Mouse (Mus musculus) embryonic fibroblast, embryonic 13.5 days (primary cell): ENCODE measurements around the gene Sdccag8. TPM values are rescaled to one million over a fixed set of nuclear protein-coding genes. Genes with fewer than 3 reads are reported as not detected.

Experiments used
- H3K27ac ChIP-seq: 2 replicates; pipeline ENCODE4 v1.5.1; 2012; ENCODE audit warnings: low read length, control low read depth, inconsistent platforms; ENCODE audit not compliant: insufficient read depth
- H3K4me1 ChIP-seq: 2 replicates; pipeline ENCODE4 v1.6.1; 2011; ENCODE audit warnings: low read length; ENCODE audit not compliant: control insufficient read depth, insufficient read depth
- H3K4me3 ChIP-seq: 2 replicates; pipeline ENCODE4 v1.5.1; 2011; ENCODE audit warnings: mild to moderate bottlenecking, control low read depth, low read length; ENCODE audit not compliant: insufficient read depth
- CTCF ChIP-seq: IDR thresholded peaks from 2 replicates; pipeline ENCODE4 v1.5.1; 2011; ENCODE audit warnings: mild to moderate bottlenecking, control low read depth, low read length, moderate library complexity, borderline replicate concordance; ENCODE audit not compliant: insufficient read depth
- POLR2A ChIP-seq: IDR thresholded peaks from 2 replicates; pipeline ENCODE4 v1.6.1; 2011; ENCODE audit warnings: low read depth, mild to moderate bottlenecking, control low read depth, low read length, moderate library complexity
- polyA plus RNA-seq: library from polyadenylated mRNA; stranded (reverse); fragments of >200 nt; gene quantifications from 2 replicates; pipeline ENCODE4 v1.2.4, GENCODE M21; 2011; ENCODE audit warnings: low read depth; ENCODE audit not compliant: missing spikeins, insufficient read length

The Sdccag8 gene
- polyA plus RNA-seq, 1 experiment, result 14.3 TPM

GRCm38 (mm10) chr1:176993141-176994010 is 178.9 kb downstream of the Sdccag8 start:
- no peak overlapping the region for H3K4me3 ChIP-seq
- no peak for TF ChIP-seq CTCF
- peaks cover 7% of the 10 kb centered on the region; the same call in 1 of the 2 replicates for H3K4me1 ChIP-seq
- no peak overlapping the region for H3K27ac ChIP-seq

GRCm38 (mm10) chr1:176994087-176994486 is 179.6 kb downstream of the Sdccag8 start:
- H3K4me1 ChIP-seq, result peaks cover 7% of the 10 kb centered on the region; the same call in 1 of the 2 replicates
- no peak overlapping the region for H3K27ac ChIP-seq
- no peak overlapping the region for H3K4me3 ChIP-seq
- no peak for TF ChIP-seq CTCF

DNA sequence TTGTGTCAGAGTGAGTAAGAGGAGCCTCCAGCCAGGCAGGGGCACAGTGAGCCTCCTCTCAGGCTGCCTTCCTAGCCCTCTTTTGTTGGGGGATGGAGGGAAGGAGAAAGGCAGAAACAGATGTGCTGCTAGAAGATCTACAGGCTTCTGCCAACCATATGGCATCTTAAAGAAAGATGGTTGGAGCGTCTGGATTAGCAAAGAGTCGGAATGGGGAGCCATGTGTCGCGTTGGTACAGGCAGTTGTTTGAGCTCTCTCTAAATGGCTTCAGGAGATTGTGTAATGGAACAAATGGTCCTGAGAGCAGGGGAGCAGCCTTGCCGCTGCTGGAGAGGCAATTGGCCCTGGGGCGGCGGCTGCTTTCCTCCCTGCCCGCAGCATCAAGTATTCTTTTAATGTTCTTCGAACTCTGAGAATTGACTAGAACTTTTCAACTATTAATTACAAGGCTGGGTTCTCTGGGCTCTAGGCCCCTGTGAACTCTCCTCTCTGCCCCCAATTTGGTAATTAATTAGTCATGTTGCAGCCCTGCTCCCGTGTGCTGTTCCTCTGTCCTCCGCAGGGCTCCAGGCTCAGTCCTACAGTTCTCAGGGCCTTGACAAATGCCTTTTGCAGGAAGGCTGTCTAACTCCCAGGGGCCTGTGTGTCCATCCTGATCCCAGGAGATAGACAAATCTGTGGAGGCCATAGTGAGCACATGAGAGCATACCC is 180.4 kb downstream of the Sdccag8 start:
- Histone ChIP-seq H3K4me1 (peaks cover 7% of the 10 kb centered on the region; the same call in 1 of the 2 replicates), H3K27ac (no peak overlapping the region)
- TF ChIP-seq CTCF (no peak), POLR2A (no peak)

DNA sequence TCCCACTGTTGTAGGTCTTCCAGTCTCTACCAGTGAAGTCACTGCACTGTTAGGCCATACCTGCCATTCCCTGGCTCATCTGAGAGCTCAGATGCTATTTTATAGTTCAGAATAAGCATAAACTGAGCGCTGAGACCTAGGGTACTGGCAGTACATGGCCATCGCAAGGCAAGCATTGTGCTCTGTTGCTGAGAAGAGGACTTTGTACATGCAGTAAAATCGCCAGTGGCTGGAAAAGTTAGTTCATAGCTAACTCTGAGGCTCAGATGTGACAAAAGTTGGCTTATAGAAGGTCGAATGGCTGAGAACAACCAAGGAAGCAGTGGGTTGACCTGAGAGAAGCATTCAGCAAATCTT is 180.9 kb downstream of the Sdccag8 start:
- Histone ChIP-seq H3K4me1 (peaks cover 7% of the 10 kb centered on the region; the same call in 1 of the 2 replicates), H3K4me3 (no peak overlapping the region), H3K27ac (no peak overlapping the region)
- TF ChIP-seq POLR2A, result no peak
- no peak for TF ChIP-seq CTCF

More for the DNA sequence above, 180.4 kb downstream of the Sdccag8 start:
- H3K4me3 ChIP-seq, result no peak overlapping the region

GRCm38 (mm10) chr1:176996166-176996565 is 181.7 kb downstream of the Sdccag8 start:
- peaks cover 7% of the 10 kb centered on the region; the same call in 1 of the 2 replicates for H3K4me1 ChIP-seq
- no peak overlapping the region for H3K27ac ChIP-seq
- no peak overlapping the region for H3K4me3 ChIP-seq
- TF ChIP-seq POLR2A (no peak), CTCF (no peak)

DNA sequence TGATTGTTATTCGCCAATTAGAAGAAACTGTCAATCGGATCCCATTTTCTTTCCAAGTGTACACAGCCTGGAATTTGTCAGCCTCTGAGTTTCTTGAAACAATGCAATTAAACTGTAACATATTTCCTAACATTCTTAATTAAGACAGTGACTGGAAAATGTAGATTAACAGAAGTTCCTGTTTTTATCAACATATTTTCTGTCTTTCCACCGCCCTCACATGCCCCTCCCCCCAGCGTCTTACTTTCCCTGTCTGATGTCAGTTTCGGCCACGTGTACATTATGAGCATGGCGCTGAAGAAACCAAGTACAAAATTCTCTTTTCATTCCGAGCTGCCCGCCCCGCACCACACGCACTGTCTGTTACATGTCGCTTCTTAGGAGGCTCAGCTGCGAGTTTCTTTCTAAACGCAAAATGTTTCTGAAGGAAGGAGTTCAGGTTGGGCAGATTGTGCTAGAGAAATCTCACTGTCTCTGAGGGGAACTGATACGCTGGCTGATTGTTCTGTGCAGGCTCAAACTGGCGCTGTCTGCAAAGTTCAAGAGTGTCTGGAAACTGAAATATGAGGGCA is 182.3 kb downstream of the Sdccag8 start:
- peaks cover 7% of the 10 kb centered on the region; the same call in 1 of the 2 replicates for H3K4me1 ChIP-seq
- no peak overlapping the region for H3K4me3 ChIP-seq
- H3K27ac ChIP-seq, result no peak overlapping the region
- no peak for TF ChIP-seq CTCF
- no peak for TF ChIP-seq POLR2A

DNA sequence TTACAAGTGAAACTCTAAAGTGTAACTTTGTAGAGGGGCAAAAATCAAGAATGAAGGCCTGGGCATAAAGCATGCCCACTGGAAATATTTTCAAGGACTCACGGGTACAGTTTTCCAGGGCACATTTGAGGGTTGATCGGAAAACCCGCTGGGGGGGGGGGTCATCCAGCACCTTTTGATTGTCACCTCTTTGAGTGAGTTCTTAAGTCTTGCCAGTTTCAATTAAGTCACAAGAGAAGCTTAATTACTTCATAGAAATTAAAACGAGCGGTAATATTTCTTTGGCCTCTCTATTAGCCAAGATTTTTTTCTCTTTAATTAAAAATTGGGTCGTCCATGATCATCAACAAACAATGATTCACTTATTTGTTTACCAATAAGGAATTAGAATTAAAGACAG is 182.8 kb downstream of the Sdccag8 start:
- peaks cover 7% of the 10 kb centered on the region; the same call in 1 of the 2 replicates for H3K4me1 ChIP-seq
- no peak for TF ChIP-seq POLR2A
- no peak for TF ChIP-seq CTCF
- H3K4me3 ChIP-seq, result no peak overlapping the region
- H3K27ac ChIP-seq, result no peak overlapping the region

DNA sequence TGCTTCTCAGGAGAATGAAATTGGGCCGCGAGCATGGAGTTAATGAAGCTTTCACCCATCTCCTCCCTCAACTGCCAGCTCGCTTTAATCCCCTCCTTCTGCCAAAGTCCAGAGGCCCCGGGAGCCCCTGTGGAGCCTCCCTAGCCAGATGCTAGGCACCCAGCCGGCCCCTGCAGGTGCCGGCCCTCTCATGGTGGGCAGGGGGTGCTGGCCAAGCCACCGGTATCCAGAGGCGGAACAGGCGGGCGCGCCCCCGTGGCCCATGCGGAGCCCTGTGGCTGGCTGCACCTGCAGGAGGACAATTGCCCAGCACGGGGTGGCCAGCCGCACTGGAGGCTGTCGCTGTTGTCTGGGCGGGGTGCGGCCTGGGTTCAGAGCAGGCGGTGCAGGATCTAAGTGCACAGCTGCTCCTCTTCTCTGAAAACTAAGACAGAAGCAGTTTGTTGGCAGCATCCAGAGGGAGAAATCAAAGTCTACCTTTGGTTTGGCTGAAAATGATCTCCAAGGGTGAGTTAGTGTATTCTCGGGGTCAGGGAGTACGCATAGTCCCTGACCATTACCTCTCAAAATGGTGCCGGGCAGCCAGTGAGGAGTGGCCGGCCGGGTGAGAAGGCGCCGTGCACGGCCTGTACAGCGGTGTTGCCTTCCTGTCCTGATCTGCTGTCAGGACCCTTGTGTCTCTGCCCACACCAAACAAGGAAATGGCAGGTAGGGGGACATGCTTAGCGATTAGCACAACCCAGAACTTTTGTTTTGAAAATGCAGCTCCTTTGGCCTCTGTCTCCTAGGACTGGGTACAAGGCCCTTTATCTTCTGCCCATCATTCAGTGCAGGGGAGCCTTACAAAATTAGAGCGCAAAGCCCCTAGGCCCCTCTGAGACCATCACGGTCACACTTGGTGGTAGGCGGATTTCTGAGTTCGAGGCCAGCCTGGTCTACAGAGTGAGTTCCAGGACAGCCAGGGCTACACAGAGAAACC is 183.5 kb downstream of the Sdccag8 start:
- TF ChIP-seq POLR2A (no peak), CTCF (no peak)
- Histone ChIP-seq H3K4me3 (no peak overlapping the region), H3K4me1 (peaks cover 7% of the 10 kb centered on the region; the same call in 1 of the 2 replicates), H3K27ac (no peak overlapping the region)

GRCm38 (mm10) chr1:176999011-176999410 is 184.6 kb downstream of the Sdccag8 start:
- Histone ChIP-seq H3K27ac (no peak overlapping the region), H3K4me3 (no peak overlapping the region), H3K4me1 (peaks cover 7% of the 10 kb centered on the region; the same call in 1 of the 2 replicates)
- TF ChIP-seq POLR2A (no peak), CTCF (no peak)
